Mouse (Mus musculus) embryonic facial prominence, embryonic 13.5 days (tissue): Measurements from ENCODE around the gene Ilvbl. TPM values are rescaled to one million over a fixed set of nuclear protein-coding genes. Genes with fewer than 3 reads are reported as not detected.
A peak's percentile ranks its signal among the peaks of the same experiment; 100 is the strongest.

Source experiments
- ATAC-seq: fragments of 200-750 bp; cut with Nextera tagmentation; 2 replicates; pipeline ENCODE4 v1.8.0; 2017; ENCODE audit warnings: low read depth; ENCODE audit not compliant: insufficient number of reproducible peaks, insufficient read depth, low FRiP score, low TSS enrichment
- H3K27ac ChIP-seq: fragments of 300-500 bp; sonication (generic); 2 replicates; pipeline ENCODE4 v1.5.1; 2015; ENCODE audit warnings: moderate library complexity, mild to moderate bottlenecking, inconsistent platforms
- H3K27me3 ChIP-seq: fragments of 300-500 bp; sonication (generic); 2 replicates; pipeline ENCODE4 v1.6.1; 2015; ENCODE audit warnings: mild to moderate bottlenecking, inconsistent platforms
- H3K36me3 ChIP-seq: fragments of 300-500 bp; sonication (generic); 2 replicates; pipeline ENCODE4 v1.6.1; 2015; ENCODE audit warnings: mild to moderate bottlenecking, inconsistent platforms
- H3K4me1 ChIP-seq: fragments of 300-500 bp; sonication (generic); 2 replicates; pipeline ENCODE4 v1.6.1; 2015; ENCODE audit warnings: inconsistent platforms
- H3K4me2 ChIP-seq: fragments of 300-500 bp; sonication (generic); 2 replicates; pipeline ENCODE4 v1.6.1; 2015; ENCODE audit warnings: moderate library complexity, mild to moderate bottlenecking, inconsistent platforms
- H3K4me3 ChIP-seq: fragments of 300-500 bp; sonication (generic); 2 replicates; pipeline ENCODE4 v1.5.1; 2015; ENCODE audit warnings: mild to moderate bottlenecking, inconsistent platforms
- H3K9ac ChIP-seq: fragments of 300-500 bp; sonication (generic); 2 replicates; pipeline ENCODE4 v1.6.1; 2015; ENCODE audit warnings: mild to moderate bottlenecking, inconsistent platforms
- H3K9me3 ChIP-seq: fragments of 300-500 bp; sonication (generic); 2 replicates; pipeline ENCODE4 v1.6.1; 2016; ENCODE audit warnings: inconsistent platforms
- WGBS: fragments of 180-500 bp; shearing (Covaris S2); methylation state at CpG from one replicate; pipeline ENCODE4 v1.1.7; 2015; ENCODE audit warnings: mixed read lengths; 5-methylcytosine and 5-hydroxymethylcytosine counted together
- polyA plus RNA-seq: library from polyadenylated mRNA; unstranded; fragments of >200 nt; fragmentation: Nextera tagmentation; extraction: Ambion mirVana; gene quantifications from 2 replicates; pipeline ENCODE4 v1.2.1, GENCODE M21; 2015

The Ilvbl gene
- polyA plus RNA-seq, 1 experiment from 2014 or later: 62.9 TPM

DNA sequence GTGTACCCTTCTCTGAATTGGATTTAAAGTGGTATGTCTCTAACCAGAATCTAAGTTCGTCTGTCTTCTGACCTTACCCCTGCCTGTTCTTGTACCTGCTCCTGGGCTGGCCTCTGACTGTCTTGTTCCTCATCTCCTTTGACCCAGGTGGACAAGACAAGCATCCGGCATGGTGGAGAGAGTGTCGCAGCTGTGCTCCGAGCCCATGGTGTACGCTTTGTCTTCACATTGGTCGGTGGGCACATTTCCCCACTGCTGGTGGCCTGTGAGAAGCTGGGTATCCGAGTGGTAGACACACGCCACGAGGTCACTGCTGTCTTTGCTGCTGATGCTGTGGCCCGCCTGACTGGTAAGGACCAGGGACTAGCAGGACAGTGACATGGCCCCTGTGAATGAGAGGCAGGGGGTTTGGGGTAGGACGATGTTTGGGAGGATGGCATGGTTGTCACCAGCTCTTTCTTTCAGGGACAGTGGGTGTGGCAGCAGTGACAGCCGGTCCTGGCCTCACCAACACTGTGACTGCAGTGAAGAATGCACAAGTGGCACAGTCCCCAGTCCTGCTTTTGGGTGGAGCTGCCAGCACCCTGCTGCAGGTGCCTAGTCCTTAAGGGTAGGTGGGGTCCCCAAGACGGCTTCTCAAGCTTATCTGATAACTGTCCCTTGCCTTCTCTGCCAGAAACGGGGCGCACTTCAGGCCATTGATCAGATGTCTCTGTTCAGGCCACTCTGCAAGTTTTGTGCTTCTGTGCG is 2.5 kb downstream of the Ilvbl start:
- WGBS: 94% methylated on average over 16 of the region's 16 CpGs
- ATAC-seq: no peak

DNA sequence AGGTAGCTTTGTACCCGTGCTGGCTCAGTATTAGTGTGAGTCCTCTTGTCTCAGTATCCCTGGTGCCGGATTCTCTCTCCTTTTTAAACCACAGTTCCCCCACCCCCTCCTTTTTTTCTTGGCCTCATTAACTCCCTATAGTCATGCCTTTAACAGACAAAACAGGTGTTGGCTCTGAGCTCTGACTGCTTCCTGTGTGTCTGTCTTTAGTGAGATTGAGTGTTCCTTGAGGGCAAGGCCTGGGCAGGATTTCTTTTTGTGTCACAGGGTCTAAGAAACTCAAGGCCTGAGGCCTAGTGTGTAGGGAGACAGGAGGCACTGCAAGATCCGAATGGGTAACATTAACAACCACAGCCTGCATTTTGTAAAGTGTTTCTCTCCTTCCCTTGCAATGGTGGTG is 4.1 kb downstream of the Ilvbl start:
- H3K36me3 ChIP-seq: peaks cover 57% of the 10 kb centered on the region
- 73% methylated on average over 3 of the region's 3 CpGs for WGBS
- H3K27ac ChIP-seq: no peak overlapping the region
- no peaks in the 10 kb centered on the region for H3K27me3 ChIP-seq
- no peaks in the 10 kb centered on the region for H3K9me3 ChIP-seq
- H3K4me2 ChIP-seq: no peak overlapping the region
- no peak for ATAC-seq
- no peak overlapping the region for H3K4me3 ChIP-seq
- H3K4me1 ChIP-seq: peaks cover 13% of the 10 kb centered on the region
- no peak overlapping the region for H3K9ac ChIP-seq

More for the DNA sequence above, 2.5 kb downstream of the Ilvbl start:
- H3K4me2 ChIP-seq: no peak overlapping the region
- no peaks in the 10 kb centered on the region for H3K27me3 ChIP-seq
- peaks cover 45% of the 10 kb centered on the region for H3K36me3 ChIP-seq
- H3K27ac ChIP-seq: no peak overlapping the region
- peaks cover 20% of the 10 kb centered on the region for H3K4me1 ChIP-seq
- no peak overlapping the region for H3K9ac ChIP-seq
- no peaks in the 10 kb centered on the region for H3K9me3 ChIP-seq
- no peak overlapping the region for H3K4me3 ChIP-seq

DNA sequence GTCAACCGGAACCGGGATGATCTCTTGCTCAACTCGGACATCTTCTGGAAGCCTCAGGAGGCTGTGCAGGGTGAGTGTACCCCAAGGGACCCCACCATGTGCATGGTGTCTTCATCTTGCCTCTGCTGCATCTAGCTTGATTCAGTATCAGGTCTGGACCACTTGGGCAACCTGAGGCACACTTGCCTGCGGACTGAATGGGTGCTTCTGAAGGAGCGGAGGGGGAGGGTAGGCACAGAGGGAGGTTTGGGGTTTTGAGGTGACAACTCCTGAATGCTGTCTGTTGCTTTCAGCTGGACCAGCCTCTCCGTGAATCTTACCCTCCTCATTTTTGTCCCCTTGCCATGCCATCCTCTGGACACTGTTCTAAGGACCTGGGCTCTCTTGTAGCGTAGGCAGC is 7.0 kb downstream of the Ilvbl start:
- Histone ChIP-seq H3K36me3 (peaks cover 86% of the 10 kb centered on the region), H3K9me3 (no peaks in the 10 kb centered on the region), H3K27ac (no peak overlapping the region), H3K4me3 (no peak overlapping the region), H3K4me1 (no peaks in the 10 kb centered on the region), H3K4me2 (no peak overlapping the region), H3K27me3 (no peaks in the 10 kb centered on the region), H3K9ac (no peak overlapping the region)
- 91% methylated on average over 7 of the region's 7 CpGs for WGBS
- no peak for ATAC-seq

DNA sequence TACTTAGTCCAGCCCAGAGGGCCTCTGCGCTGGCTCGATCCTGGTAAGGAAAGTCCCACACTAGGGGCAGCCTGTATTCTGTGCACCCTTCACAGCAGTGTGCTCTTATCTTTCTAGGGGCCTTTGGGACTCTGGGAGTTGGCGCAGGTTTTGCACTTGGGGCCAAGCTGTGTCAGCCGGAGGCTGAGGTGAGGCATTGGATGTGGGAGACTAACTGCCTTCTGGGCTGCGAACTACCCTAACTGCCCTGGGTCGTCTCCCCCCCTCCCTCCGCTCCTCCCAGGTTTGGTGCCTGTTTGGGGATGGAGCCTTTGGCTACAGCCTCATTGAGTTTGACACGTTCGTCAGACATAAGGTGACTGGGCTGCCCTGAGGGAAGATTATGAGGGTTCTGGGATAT is 9.2 kb downstream of the Ilvbl start:
- no peaks in the 10 kb centered on the region for H3K9me3 ChIP-seq
- no peak overlapping the region for H3K4me2 ChIP-seq
- no peak for ATAC-seq
- 76% methylated on average over 9 of the region's 9 CpGs for WGBS
- no peak overlapping the region for H3K9ac ChIP-seq
- H3K36me3 ChIP-seq: peaks cover 87% of the 10 kb centered on the region
- H3K4me1 ChIP-seq: no peaks in the 10 kb centered on the region
- H3K4me3 ChIP-seq: no peak overlapping the region
- no peaks in the 10 kb centered on the region for H3K27me3 ChIP-seq
- no peak overlapping the region for H3K27ac ChIP-seq

DNA sequence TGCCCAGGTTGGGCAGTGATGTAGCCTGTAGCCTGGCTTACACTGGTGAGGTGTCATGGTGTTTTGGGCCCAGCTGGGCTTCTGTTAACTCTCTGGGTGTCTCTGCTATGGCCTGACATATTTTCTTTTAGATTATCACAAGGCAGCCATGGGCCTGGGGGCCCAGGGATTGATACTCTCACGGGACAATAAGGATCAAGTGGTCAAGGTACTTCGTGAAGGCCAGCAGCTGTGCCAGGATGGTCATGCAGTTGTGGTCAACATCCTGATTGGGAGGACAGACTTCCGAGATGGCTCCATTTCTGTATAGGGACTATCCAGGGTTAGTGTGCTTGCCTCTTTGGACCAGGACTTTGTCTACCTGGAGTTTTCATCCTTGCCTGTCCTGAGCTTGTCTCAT is 9.8 kb downstream of the Ilvbl start:
- no peaks in the 10 kb centered on the region for H3K9me3 ChIP-seq
- ATAC-seq: no peak
- H3K4me2 ChIP-seq: no peak overlapping the region
- no peak overlapping the region for H3K4me3 ChIP-seq
- H3K27me3 ChIP-seq: no peaks in the 10 kb centered on the region
- WGBS: 82% methylated on average over 3 of the region's 3 CpGs
- H3K36me3 ChIP-seq: peaks cover 90% of the 10 kb centered on the region
- no peak overlapping the region for H3K9ac ChIP-seq
- no peak overlapping the region for H3K27ac ChIP-seq
- no peaks in the 10 kb centered on the region for H3K4me1 ChIP-seq

DNA sequence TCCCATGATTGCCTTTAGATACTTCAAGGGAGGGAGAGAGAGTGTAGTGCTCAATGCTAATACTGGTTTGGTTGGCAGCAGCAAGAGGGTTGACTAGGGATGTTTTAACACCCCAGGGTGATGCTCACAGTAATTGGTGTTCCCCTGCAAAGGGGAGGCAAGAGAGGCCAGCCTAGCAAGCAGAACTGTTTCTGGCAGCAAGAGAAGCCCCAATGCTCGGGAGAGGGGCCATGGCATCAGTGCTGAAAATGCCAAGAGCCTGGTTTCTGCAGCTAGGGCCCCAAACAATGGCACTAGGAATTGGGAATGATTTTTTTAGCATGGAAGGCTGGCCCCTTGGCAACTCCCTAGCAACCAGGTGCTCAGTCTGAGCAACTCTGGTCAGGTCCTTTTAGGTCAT is 10.8 kb downstream of the Ilvbl start:
- no peak overlapping the region for H3K27ac ChIP-seq
- H3K4me1 ChIP-seq: peaks cover 3% of the 10 kb centered on the region
- no peak for ATAC-seq
- no peak overlapping the region for H3K9ac ChIP-seq
- no peaks in the 10 kb centered on the region for H3K27me3 ChIP-seq
- H3K9me3 ChIP-seq: no peaks in the 10 kb centered on the region
- H3K36me3 ChIP-seq: peaks cover 92% of the 10 kb centered on the region
- 91% methylated on average over 1 of the region's 1 CpGs for WGBS
- no peak overlapping the region for H3K4me2 ChIP-seq
- H3K4me3 ChIP-seq: no peak overlapping the region

DNA sequence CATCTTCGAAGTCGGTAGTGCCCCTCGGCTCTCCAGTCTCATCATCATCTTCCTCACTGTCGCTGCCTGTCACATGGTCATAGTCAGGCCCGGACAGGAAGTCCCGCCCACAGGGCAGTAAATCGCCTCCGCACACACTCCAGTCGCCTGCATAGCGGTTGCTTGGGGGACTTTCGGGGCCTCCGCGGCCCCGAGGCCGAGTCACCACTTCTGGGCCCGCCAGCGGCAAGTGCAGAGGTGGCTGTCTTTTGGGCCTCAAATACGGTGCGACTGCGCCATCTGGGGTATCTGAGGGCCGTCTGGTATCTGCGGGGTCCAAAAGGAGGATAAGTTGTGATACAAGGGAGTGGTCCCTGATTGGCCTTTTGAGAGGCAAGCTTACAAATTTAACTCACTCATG is 11.5 kb downstream of the Ilvbl start:
- H3K36me3 ChIP-seq: peaks cover 89% of the 10 kb centered on the region
- no peak overlapping the region for H3K9ac ChIP-seq
- 91% methylated on average over 22 of the region's 22 CpGs for WGBS
- H3K27me3 ChIP-seq: no peaks in the 10 kb centered on the region
- H3K4me3 ChIP-seq: no peak overlapping the region
- no peaks in the 10 kb centered on the region for H3K9me3 ChIP-seq
- H3K4me2 ChIP-seq: no peak overlapping the region
- H3K27ac ChIP-seq: no peak overlapping the region
- H3K4me1 ChIP-seq: peaks cover 9% of the 10 kb centered on the region
- no peak for ATAC-seq

DNA sequence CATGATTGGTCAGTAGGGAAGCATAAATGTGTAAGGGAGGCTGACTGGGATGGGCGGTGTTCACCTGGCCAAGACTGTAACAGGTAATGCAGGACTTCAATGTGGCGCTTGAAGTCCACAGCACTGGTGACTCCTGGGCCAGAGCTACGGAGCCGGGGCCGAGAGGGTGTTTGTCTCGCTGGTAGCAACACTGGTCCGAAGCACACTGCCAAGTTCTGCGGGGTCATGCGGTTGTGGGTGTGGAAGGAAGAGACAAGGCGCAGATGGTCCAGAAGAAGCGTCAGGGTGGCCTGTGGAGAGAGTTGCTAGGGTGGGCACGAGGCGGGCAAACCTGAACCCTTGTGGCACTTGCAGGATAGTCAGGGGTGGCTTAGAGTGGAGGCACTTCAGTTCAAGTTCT is 11.9 kb downstream of the Ilvbl start:
- H3K9ac ChIP-seq: no peak overlapping the region
- no peak overlapping the region for H3K4me3 ChIP-seq
- no peak for ATAC-seq
- peaks cover 84% of the 10 kb centered on the region for H3K36me3 ChIP-seq
- H3K27me3 ChIP-seq: no peaks in the 10 kb centered on the region
- no peak overlapping the region for H3K27ac ChIP-seq
- H3K4me2 ChIP-seq: no peak overlapping the region
- 96% methylated on average over 13 of the region's 13 CpGs for WGBS
- H3K4me1 ChIP-seq: peaks cover 12% of the 10 kb centered on the region
- H3K9me3 ChIP-seq: no peaks in the 10 kb centered on the region

DNA sequence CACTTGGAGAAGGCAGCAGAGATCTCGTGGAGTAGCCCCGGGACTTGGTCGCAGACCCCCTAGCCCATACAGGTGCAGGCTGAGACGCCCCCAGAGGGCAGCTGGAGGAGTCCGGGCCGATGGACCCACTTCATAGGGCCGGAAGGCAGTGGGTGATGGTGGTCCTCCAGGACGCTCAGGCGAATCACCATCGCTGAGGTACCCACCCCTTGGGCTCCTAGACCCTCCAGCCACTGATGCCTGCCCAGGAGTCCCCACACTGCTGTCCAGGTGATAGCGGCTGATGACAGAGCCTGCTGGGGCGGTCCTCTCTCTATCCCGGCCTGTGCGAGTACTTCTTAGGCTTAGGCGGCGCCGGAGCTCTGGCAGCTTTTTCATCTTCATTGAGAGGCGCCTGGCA is 15.1 kb downstream of the Ilvbl start:
- no peak overlapping the region for H3K4me2 ChIP-seq
- H3K4me3 ChIP-seq: no peak overlapping the region
- no peak overlapping the region for H3K27ac ChIP-seq
- H3K36me3 ChIP-seq: peaks cover 56% of the 10 kb centered on the region
- WGBS: 96% methylated on average over 18 of the region's 18 CpGs
- no peak for ATAC-seq
- H3K9ac ChIP-seq: no peak overlapping the region
- H3K9me3 ChIP-seq: no peaks in the 10 kb centered on the region
- H3K27me3 ChIP-seq: no peaks in the 10 kb centered on the region
- H3K4me1 ChIP-seq: peaks cover 16% of the 10 kb centered on the region

DNA sequence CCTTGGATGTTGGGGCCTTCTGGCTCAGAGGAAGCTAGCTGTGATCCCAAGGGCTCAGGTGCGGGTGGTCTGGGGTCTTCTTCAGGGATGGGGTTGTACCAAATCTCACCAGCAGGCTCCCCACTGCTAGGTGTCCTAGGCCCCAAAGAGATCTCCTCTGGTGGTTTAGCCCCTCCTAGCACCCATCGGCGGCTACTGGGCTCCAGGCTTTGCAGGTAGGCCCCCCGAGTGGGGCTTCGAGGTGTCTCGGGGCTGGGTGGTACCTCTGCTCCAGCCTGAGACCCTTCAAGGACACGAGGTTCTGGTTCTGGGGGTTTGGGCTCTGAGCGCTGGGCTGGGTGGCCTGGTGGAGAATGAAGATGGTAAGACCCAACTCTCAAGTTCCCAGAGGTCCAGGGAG is 15.8 kb downstream of the Ilvbl start:
- H3K4me3 ChIP-seq: peak overlapping the region; percentile 65; the same call in 1 of the 2 replicates
- H3K9ac ChIP-seq: peak overlapping the region; percentile 83; the same call in 1 of the 2 replicates
- 93% methylated on average over 8 of the region's 8 CpGs for WGBS
- no peaks in the 10 kb centered on the region for H3K9me3 ChIP-seq
- no peaks in the 10 kb centered on the region for H3K27me3 ChIP-seq
- H3K27ac ChIP-seq: no peak overlapping the region
- no peak for ATAC-seq
- peaks cover 50% of the 10 kb centered on the region for H3K36me3 ChIP-seq
- H3K4me2 ChIP-seq: peak overlapping the region; percentile 82
- peaks cover 16% of the 10 kb centered on the region for H3K4me1 ChIP-seq

DNA sequence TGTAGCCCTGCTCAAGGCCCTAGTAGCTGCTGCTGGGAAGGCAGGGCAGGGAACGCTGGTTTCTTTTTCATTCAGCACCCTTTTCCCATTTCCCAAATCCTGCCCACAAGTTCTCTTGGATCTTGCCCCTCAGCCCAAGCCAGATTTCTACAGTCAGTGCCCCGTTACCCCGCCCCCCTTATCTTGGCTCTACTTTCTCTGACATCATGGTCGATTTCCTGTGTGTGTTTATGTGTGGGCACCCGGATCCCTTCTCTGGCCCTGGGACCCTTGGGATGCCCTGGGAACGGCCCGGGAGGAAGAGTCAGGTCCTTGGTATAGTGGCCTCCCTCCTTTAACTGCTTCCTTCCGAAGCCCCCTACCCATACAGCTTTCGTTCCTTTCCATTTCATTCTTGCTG is 16.6 kb downstream of the Ilvbl start:
- peak overlapping the region; percentile 83 for H3K9ac ChIP-seq

More for the DNA sequence above, 16.6 kb downstream of the Ilvbl start:
- Histone ChIP-seq H3K9me3 (no peaks in the 10 kb centered on the region), H3K27me3 (no peaks in the 10 kb centered on the region), H3K27ac (peak overlapping the region; percentile 92), H3K36me3 (peaks cover 41% of the 10 kb centered on the region), H3K4me1 (peaks cover 16% of the 10 kb centered on the region), H3K4me3 (peak overlapping the region; percentile 65), H3K4me2 (peak overlapping the region; percentile 82)
- no peak for ATAC-seq
- 20% methylated on average over 9 of the region's 9 CpGs for WGBS
